Mouse (Mus musculus): ENCODE measurements around the gene Ankrd54. TPM values are rescaled to one million over a fixed set of nuclear protein-coding genes. Genes with fewer than 3 reads are reported as not detected.

The Ankrd54 gene
- polyA plus RNA-seq, 1 experiment: 36.1 TPM

GRCm38 (mm10) chr15:79056601-79057000 is 6.1 kb downstream of the Ankrd54 start:
- H3K36me3 ChIP-seq (ENCODE audit: control insufficient read depth, insufficient read depth): peaks cover 62% of the 10 kb centered on the region
- H3K4me2 ChIP-seq (ENCODE audit: low read depth): no peak overlapping the region
- H3K4me3 ChIP-seq: no peak overlapping the region
- TF ChIP-seq POLR2AphosphoS2 (IDR thresholded peaks at IDR 0.05; ENCODE audit: insufficient read length, low read depth) (no peak), TCF12 (IDR thresholded peaks at IDR 0.05; ENCODE audit: insufficient read depth, poor library complexity, severe bottlenecking) (no peak), E2F4 (IDR thresholded peaks at IDR 0.05; ENCODE audit: insufficient read depth) (no peak), MYOD1 (IDR thresholded peaks at IDR 0.05; ENCODE audit: control insufficient read depth in 1 of 3, insufficient read length in 2 of 3, low read depth in 2 of 3) (no peak), SRF (IDR thresholded peaks at IDR 0.05; ENCODE audit: control insufficient read depth, insufficient read length, low read depth) (no peak), MYOG (IDR thresholded peaks at IDR 0.05; ENCODE audit: control insufficient read depth in 1 of 3, insufficient read depth in 1 of 3, insufficient read length in 2 of 3, low read depth in 2 of 3) (no peak), TCF3 (IDR thresholded peaks at IDR 0.05; ENCODE audit: insufficient read length, low read depth) (no peak), POLR2A (IDR thresholded peaks at IDR 0.05; ENCODE audit: insufficient read length, low read depth) (no peak), USF1 (IDR thresholded peaks at IDR 0.05; ENCODE audit: low read depth) (no peak), REST (IDR thresholded peaks at IDR 0.05; ENCODE audit: insufficient read depth, insufficient read length) (no peak), CEBPB (IDR thresholded peaks at IDR 0.05; ENCODE audit: insufficient read depth, poor library complexity, severe bottlenecking) (no peak), MAX (IDR thresholded peaks at IDR 0.05; ENCODE audit: low read depth) (no peak)
- H3K27me3 ChIP-seq (ENCODE audit: control insufficient read depth, insufficient read depth, insufficient read length): no peaks in the 10 kb centered on the region
- no peak overlapping the region for H3ac ChIP-seq (ENCODE audit: control insufficient read depth, insufficient read length)
- H3K79me2 ChIP-seq (ENCODE audit: control insufficient read depth, insufficient read depth): peaks cover 2% of the 10 kb centered on the region

GRCm38 (mm10) chr15:79052366-79052765 is 10.3 kb downstream of the Ankrd54 start:
- H3K36me3 ChIP-seq (ENCODE audit: control insufficient read depth, insufficient read depth): peaks cover 32% of the 10 kb centered on the region
- H3ac ChIP-seq (ENCODE audit: control insufficient read depth, insufficient read length): no peak overlapping the region
- H3K4me3 ChIP-seq: no peak overlapping the region
- H3K27me3 ChIP-seq (ENCODE audit: control insufficient read depth, insufficient read depth, insufficient read length): no peaks in the 10 kb centered on the region
- no peaks in the 10 kb centered on the region for H3K79me2 ChIP-seq (ENCODE audit: control insufficient read depth, insufficient read depth)
- TF ChIP-seq MYOD1 (IDR thresholded peaks at IDR 0.05; ENCODE audit: control insufficient read depth in 1 of 3, insufficient read length in 2 of 3, low read depth in 2 of 3): peak in 2 of 3 experiments; percentile 52 to 53
- no peak for TF ChIP-seq E2F4 (IDR thresholded peaks at IDR 0.05; ENCODE audit: insufficient read depth)
- no peak overlapping the region for H3K4me2 ChIP-seq (ENCODE audit: low read depth)

- TF ChIP-seq CEBPB (IDR thresholded peaks at IDR 0.05; ENCODE audit: insufficient read depth, poor library complexity, severe bottlenecking) (no peak), POLR2AphosphoS2 (IDR thresholded peaks at IDR 0.05; ENCODE audit: insufficient read length, low read depth) (peak; percentile 82)
- Histone ChIP-seq H3K4me2 (ENCODE audit: low read depth) (no peak overlapping the region), H3K4me3 (no peak overlapping the region), H3K27me3 (ENCODE audit: control insufficient read depth, insufficient read depth, insufficient read length) (no peaks in the 10 kb centered on the region), H3K36me3 (ENCODE audit: control insufficient read depth, insufficient read depth) (peaks cover 26% of the 10 kb centered on the region), H3K79me2 (ENCODE audit: control insufficient read depth, insufficient read depth) (no peaks in the 10 kb centered on the region), H3ac (ENCODE audit: control insufficient read depth, insufficient read length) (no peak overlapping the region)
Observed at GRCm38 (mm10) chr15:79051461-79052360, 11.0 kb downstream of the Ankrd54 start.

GRCm38 (mm10) chr15:79050964-79051363 is 11.7 kb downstream of the Ankrd54 start:
- H3ac ChIP-seq (ENCODE audit: control insufficient read depth, insufficient read length): no peak overlapping the region
- no peaks in the 10 kb centered on the region for H3K79me2 ChIP-seq (ENCODE audit: control insufficient read depth, insufficient read depth)
- peak; percentile 43 for TF ChIP-seq POLR2AphosphoS2 (IDR thresholded peaks at IDR 0.05; ENCODE audit: insufficient read length, low read depth)
- TF ChIP-seq USF1 (IDR thresholded peaks at IDR 0.05; ENCODE audit: low read depth): no peak
- H3K36me3 ChIP-seq (ENCODE audit: control insufficient read depth, insufficient read depth): peaks cover 21% of the 10 kb centered on the region
- H3K4me3 ChIP-seq: no peak overlapping the region
- H3K4me2 ChIP-seq (ENCODE audit: low read depth): no peak overlapping the region
- no peaks in the 10 kb centered on the region for H3K27me3 ChIP-seq (ENCODE audit: control insufficient read depth, insufficient read depth, insufficient read length)

- H3K27me3 ChIP-seq (ENCODE audit: control insufficient read depth, insufficient read depth, insufficient read length): no peaks in the 10 kb centered on the region
- no peak overlapping the region for H3ac ChIP-seq (ENCODE audit: control insufficient read depth, insufficient read length)
- peaks cover 16% of the 10 kb centered on the region for H3K36me3 ChIP-seq (ENCODE audit: control insufficient read depth, insufficient read depth)
- TF ChIP-seq CEBPB (IDR thresholded peaks at IDR 0.05; ENCODE audit: insufficient read depth, poor library complexity, severe bottlenecking) (no peak), MAX (IDR thresholded peaks at IDR 0.05; ENCODE audit: low read depth) (no peak), MYOG (IDR thresholded peaks at IDR 0.05; ENCODE audit: control insufficient read depth in 1 of 3, insufficient read depth in 1 of 3, insufficient read length in 2 of 3, low read depth in 2 of 3) (no peak), USF1 (IDR thresholded peaks at IDR 0.05; ENCODE audit: low read depth) (no peak), POLR2A (IDR thresholded peaks at IDR 0.05; ENCODE audit: insufficient read length, low read depth) (no peak), TCF12 (IDR thresholded peaks at IDR 0.05; ENCODE audit: insufficient read depth, poor library complexity, severe bottlenecking) (no peak), REST (IDR thresholded peaks at IDR 0.05; ENCODE audit: insufficient read depth, insufficient read length) (no peak), POLR2AphosphoS2 (IDR thresholded peaks at IDR 0.05; ENCODE audit: insufficient read length, low read depth) (no peak), E2F4 (IDR thresholded peaks at IDR 0.05; ENCODE audit: insufficient read depth) (no peak), TCF3 (IDR thresholded peaks at IDR 0.05; ENCODE audit: insufficient read length, low read depth) (no peak), MYOD1 (IDR thresholded peaks at IDR 0.05; ENCODE audit: control insufficient read depth in 1 of 3, insufficient read length in 2 of 3, low read depth in 2 of 3) (no peak), SRF (IDR thresholded peaks at IDR 0.05; ENCODE audit: control insufficient read depth, insufficient read length, low read depth) (no peak)
- no peak overlapping the region for H3K4me3 ChIP-seq
- no peaks in the 10 kb centered on the region for H3K79me2 ChIP-seq (ENCODE audit: control insufficient read depth, insufficient read depth)
- H3K4me2 ChIP-seq (ENCODE audit: low read depth): no peak overlapping the region
Observed at GRCm38 (mm10) chr15:79050160-79050845, 12.4 kb downstream of the Ankrd54 start.

Data from myocyte (in vitro differentiated cells).